Mouse (Mus musculus): Measurements from ENCODE around the gene Arpc3.
"Not testable (repeated sequence)": the region's sequence is repeated elsewhere in the genome, so short reads cannot be mapped to it uniquely, and the experiment has no call there.

- TF ChIP-seq CTCF (IDR thresholded peaks at IDR 0.05; ENCODE audit: control insufficient read depth, insufficient read depth, low read length); POLR2A (IDR thresholded peaks at IDR 0.05; ENCODE audit: borderline replicate concordance, control insufficient read depth, low read depth, low read length): not testable (repeated sequence)
Observed at GRCm38 (mm10) chr5:122420676-122421075, 29.0 kb downstream of the Arpc3 start.

Data from bone marrow, adult 2 months (tissue).